Mouse (Mus musculus) cortical plate, adult 2 months (tissue): ENCODE results near the gene Calcrl.

Source experiments
- CTCF ChIP-seq: fragments of 200-500 bp; IDR thresholded peaks from 2 replicates; pipeline ENCODE4 v1.5.1; 2011; ENCODE audit warnings: mild to moderate bottlenecking, control low read depth, low read length; ENCODE audit not compliant: insufficient read depth; ENCODE audit errors: extremely low read depth
- POLR2A ChIP-seq: fragments of 200-500 bp; IDR thresholded peaks from 2 replicates; pipeline ENCODE4 v1.6.1; 2011; ENCODE audit warnings: mild to moderate bottlenecking, low read length, control low read depth; ENCODE audit not compliant: insufficient read depth; ENCODE audit errors: extremely low read depth

DNA sequence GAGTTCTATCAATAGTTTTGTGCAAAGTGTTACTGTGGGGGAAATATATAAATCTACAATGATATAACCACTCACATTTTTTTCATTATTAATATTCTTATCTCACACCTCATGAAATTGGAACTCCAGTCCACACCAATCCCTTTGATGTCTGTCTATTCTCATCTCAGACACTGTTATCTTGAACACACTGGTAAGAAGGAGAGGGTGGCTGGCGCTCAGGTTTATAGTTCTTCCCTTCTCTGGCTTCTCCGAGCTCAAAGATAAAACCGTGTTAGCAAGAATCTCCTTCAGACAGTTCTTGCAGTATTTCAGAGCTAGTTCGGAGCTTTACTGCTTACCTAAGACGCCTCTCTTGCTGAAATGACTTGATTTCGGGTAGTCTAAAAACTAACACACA lies 32.0 kb upstream of the Calcrl start:
- TF ChIP-seq CTCF, result no peak
- TF ChIP-seq POLR2A, result no peak
